Mouse (Mus musculus) embryonic facial prominence, embryonic 15.5 days (tissue): ENCODE results near the gene Hexim2. TPM values are rescaled to one million over a fixed set of nuclear protein-coding genes. Genes with fewer than 3 reads are reported as not detected.

Experiments
- ATAC-seq: fragments of 200-750 bp; cut with Nextera tagmentation; 2 replicates; pipeline ENCODE4 v1.8.0; 2017; ENCODE audit warnings: low read depth, moderate TSS enrichment; ENCODE audit not compliant: insufficient number of reproducible peaks, low FRiP score, low TSS enrichment
- H3K27ac ChIP-seq: fragments of 300-500 bp; sonication (generic); replicated peaks from 2 replicates; pipeline ENCODE4 v1.5.1; 2015; ENCODE audit warnings: mild to moderate bottlenecking, inconsistent platforms
- H3K27me3 ChIP-seq: fragments of 300-500 bp; sonication (generic); 2 replicates; pipeline ENCODE4 v1.6.1; 2015; ENCODE audit warnings: inconsistent platforms
- H3K36me3 ChIP-seq: fragments of 300-500 bp; sonication (generic); 2 replicates; pipeline ENCODE4 v1.6.1; 2015; ENCODE audit warnings: mild to moderate bottlenecking, inconsistent platforms
- H3K4me1 ChIP-seq: fragments of 300-500 bp; sonication (generic); 2 replicates; pipeline ENCODE4 v1.6.1; 2015; ENCODE audit warnings: inconsistent platforms
- H3K4me2 ChIP-seq: fragments of 300-500 bp; sonication (generic); replicated peaks from 2 replicates; pipeline ENCODE4 v1.6.1; 2015; ENCODE audit warnings: mild to moderate bottlenecking, inconsistent platforms
- H3K4me3 ChIP-seq: fragments of 300-500 bp; sonication (generic); replicated peaks from 2 replicates; pipeline ENCODE4 v1.5.1; 2015; ENCODE audit warnings: mild to moderate bottlenecking, inconsistent platforms
- H3K9ac ChIP-seq: fragments of 300-500 bp; sonication (generic); 2 replicates; pipeline ENCODE4 v1.6.1; 2015; ENCODE audit warnings: inconsistent platforms
- H3K9me3 ChIP-seq: fragments of 300-500 bp; sonication (generic); replicated peaks from 2 replicates; pipeline ENCODE4 v1.6.1; 2016; ENCODE audit warnings: inconsistent platforms
- WGBS: fragments of 180-500 bp; shearing (Covaris S2); methylation state at CpG from one replicate; pipeline ENCODE4 v1.1.7; 2015; 5-methylcytosine and 5-hydroxymethylcytosine counted together
- polyA plus RNA-seq: library from polyadenylated mRNA; unstranded; fragments of >200 nt; fragmentation: Nextera tagmentation; extraction: Ambion mirVana; gene quantifications from 2 replicates; pipeline ENCODE4 v1.2.1, GENCODE M21; 2015

Hexim2 gene
- polyA plus RNA-seq, 1 experiment from 2014 or later, result 14.0 TPM

DNA sequence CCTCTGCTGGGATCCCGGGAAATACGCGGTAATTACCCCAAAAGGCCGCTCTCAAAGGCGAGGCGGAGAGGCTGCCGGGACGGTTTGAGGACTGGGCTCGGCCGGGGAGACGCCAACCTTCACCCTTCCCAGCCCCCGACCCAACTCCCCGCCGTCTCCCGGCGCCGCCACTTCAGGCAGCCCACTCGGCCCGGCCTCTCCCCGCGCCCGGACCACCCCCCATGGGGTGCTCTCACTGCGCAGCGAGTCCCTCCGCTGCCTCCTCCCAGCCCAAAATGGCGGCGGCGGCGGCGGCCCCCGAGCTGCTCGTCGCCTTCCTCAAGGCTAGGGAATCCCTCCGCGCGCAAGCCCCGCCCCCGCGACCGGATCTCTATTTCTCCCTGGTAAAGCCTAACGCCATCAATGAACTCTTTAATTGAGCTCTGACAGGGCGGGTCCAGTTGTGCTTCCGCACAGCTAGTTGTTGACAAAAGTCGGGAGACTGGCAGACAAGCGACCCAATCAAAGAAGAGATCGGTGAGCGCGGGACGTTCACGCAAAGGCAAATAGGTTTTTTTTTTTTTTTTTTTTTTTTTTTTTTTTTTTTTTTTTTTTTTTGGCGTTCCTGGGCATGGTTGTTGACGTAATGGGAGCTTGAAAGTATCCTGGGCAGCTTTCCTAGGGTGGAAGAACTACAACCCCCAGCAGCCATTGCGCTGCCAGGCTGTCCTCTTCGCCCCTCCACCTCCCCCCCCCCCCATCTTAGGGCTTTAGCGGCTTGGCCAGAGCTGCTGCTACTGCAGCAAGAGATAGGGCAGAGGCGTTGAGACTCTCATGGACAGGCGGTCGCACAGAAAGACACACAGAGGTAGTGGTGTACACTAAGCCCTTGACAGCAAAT lies 587 bp downstream of the Hexim2 start:
- H3K4me2 ChIP-seq, result peak overlapping the region; percentile 65
- no peaks in the 10 kb centered on the region for H3K36me3 ChIP-seq
- ATAC-seq, result peak; percentile 93
- WGBS, result under 1% methylated on average over 57 of the region's 58 CpGs
- H3K9ac ChIP-seq, result peak overlapping the region; percentile 98
- peak overlapping the region; percentile 80 for H3K4me3 ChIP-seq
- H3K4me1 ChIP-seq, result peaks cover 31% of the 10 kb centered on the region
- H3K27ac ChIP-seq, result peak overlapping the region; percentile 98
- H3K9me3 ChIP-seq, result no peaks in the 10 kb centered on the region
- H3K27me3 ChIP-seq, result no peaks in the 10 kb centered on the region

DNA sequence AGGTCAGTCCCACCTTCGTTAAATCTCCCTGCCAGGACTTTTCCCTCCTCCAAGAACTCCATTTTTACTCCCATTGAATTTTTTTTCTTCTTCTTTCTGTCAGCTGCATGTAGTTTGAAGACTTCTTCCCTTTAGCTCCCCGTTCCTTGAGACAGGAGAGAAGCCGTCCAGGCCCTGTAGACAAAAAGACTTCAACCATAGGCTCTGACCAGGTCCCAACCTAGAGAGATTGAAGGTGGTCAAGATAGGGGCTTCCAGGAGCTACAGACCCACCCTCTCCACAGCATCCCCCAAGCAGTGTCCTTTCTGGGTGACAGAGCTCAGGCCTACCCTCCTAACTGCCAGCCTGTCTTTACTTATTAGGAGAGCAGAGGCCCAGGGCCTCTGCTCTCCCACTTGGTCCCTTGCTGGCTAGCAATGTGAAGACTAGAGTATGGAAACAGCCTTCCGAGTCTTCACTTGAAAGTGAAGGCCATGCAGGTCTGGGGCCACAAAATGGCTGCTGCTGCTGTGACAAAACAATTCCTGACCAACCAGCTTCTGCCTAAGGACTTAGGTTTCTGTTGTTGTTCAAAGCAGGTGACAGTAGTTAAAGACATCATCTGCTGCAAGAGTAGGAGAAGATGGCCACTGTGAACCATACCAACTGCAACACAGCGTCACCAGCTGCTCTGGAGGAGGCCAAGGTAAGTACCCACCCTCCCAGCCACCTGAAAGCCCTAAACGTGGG lies 1.4 kb downstream of the Hexim2 start:
- Histone ChIP-seq H3K4me2 (peak overlapping the region; percentile 65), H3K4me3 (peak overlapping the region; percentile 35), H3K9me3 (no peaks in the 10 kb centered on the region), H3K27me3 (no peaks in the 10 kb centered on the region), H3K9ac (peak overlapping the region; percentile 33), H3K36me3 (peaks cover 5% of the 10 kb centered on the region), H3K27ac (peak overlapping the region; percentile 75), H3K4me1 (peaks cover 31% of the 10 kb centered on the region)
- no peak for ATAC-seq
- WGBS, result 50% methylated on average over 6 of the region's 6 CpGs

DNA sequence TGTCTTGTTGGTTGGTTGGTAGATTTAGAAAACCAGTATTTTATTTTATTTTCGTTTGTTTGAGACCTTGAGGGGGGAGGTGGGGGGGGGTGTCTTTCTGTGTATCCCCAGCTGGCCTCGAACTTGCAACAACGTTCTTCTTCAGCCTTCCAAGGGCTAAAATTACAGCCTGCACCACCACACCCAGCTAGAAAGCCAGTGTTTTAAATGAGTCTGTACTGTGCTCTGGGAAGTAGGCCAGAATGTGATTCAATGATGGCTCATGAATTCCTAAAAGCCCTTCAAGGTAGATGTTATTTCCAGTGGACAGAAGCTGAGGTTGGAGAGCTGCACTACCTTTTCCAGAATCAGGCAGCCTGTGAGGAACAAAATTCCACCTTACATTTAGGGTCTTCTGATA lies 2.0 kb downstream of the Hexim2 start:
- no peak for ATAC-seq
- no peaks in the 10 kb centered on the region for H3K9me3 ChIP-seq
- no peak overlapping the region for H3K9ac ChIP-seq
- H3K4me1 ChIP-seq, result peaks cover 31% of the 10 kb centered on the region
- peaks cover 11% of the 10 kb centered on the region for H3K36me3 ChIP-seq
- H3K4me2 ChIP-seq, result no peak overlapping the region
- no peaks in the 10 kb centered on the region for H3K27me3 ChIP-seq
- WGBS, result 57% methylated on average over 3 of the region's 3 CpGs
- H3K27ac ChIP-seq, result peak overlapping the region; percentile 75
- H3K4me3 ChIP-seq, result no peak overlapping the region

DNA sequence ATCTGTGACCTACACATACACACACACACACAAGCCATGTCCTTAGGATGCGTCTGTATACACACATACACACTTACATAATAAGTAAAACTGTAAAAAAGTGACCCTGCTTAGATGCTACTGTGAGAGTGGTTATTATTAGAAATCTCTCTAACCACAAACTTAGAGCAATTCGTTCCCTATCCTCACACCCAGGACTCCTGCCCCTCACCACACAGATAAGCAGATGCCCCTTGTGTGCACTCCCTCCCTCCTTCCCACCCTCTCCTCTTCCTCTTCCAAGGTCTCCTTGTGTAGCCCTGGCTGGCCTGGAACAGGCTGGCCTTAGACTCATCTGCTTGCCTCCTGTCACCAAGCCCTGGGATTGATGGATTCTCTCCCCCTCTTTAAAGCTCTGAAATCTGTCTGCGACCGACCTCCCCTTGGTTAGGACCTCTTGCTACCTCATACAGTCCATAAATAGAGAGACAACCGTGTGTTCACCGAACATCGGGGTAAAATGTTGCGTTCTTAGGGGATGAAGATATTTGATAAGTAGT lies 3.9 kb downstream of the Hexim2 start:
- Histone ChIP-seq H3K36me3 (peaks cover 13% of the 10 kb centered on the region), H3K9ac (no peak overlapping the region), H3K4me3 (no peak overlapping the region), H3K27ac (no peak overlapping the region), H3K4me2 (no peak overlapping the region), H3K4me1 (peaks cover 32% of the 10 kb centered on the region), H3K27me3 (no peaks in the 10 kb centered on the region), H3K9me3 (no peaks in the 10 kb centered on the region)
- ATAC-seq, result no peak
- 84% methylated on average over 8 of the region's 8 CpGs for WGBS

DNA sequence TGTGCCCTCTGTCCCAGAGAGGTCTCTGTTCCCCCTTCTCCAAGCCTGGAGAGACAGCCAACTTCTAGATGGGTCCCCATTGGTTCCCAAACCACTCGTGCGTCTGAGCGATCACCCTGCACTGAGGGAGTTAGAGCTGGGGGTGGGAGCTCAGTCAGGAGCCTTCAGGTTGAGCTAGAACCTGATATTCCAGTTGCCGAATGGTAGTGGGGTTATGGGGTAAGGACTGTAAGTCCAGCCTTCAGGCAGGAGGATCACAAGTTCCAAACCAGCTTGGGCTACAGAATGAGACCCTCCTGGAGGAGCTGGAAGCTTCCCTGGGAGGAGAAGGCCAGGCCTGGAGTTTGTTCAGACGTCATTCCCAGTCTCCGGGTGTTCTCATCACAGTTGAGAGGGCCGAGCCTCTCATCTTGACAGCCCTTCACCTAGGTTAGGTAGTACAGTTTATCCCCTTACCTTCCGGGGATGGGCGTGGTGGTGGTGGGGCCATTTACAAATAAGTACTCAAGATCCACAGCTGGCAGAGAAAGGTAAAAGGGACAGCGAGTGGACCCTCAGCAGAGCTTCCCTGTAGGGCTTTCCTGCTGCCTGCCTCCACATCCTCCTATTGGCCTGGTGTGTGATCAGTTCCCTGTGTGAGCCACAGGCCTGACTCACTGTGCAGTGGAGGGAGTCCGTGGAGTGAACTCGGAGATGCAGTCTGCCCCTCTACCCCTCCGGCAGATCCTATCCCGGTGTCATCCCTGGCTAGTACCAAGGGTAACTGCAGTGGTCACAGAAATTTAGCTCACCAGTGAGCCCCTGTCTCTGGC lies 7.9 kb downstream of the Hexim2 start:
- Histone ChIP-seq H3K9ac (no peak overlapping the region), H3K9me3 (no peaks in the 10 kb centered on the region), H3K4me2 (no peak overlapping the region), H3K4me1 (peaks cover 40% of the 10 kb centered on the region), H3K36me3 (peaks cover 13% of the 10 kb centered on the region), H3K27me3 (no peaks in the 10 kb centered on the region), H3K27ac (peak overlapping the region; percentile 88), H3K4me3 (no peak overlapping the region)
- WGBS, result 64% methylated on average over 14 of the region's 14 CpGs
- no peak for ATAC-seq

DNA sequence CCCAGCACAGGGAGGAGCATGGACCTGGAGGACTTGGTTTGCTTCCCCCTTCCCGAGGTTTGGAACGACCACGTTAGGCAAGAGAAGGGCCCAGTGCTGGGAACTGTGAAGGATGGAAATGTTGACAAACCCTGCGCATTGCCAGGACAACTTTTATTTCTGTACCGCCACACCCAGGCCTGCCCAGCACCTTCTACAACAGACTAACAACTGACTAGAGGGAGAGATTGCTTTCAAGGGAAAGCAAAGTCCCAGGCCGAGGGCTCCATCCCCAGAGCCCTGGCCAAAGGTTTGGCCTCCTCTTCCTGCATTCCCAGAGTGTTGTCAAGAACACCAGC lies 8.5 kb downstream of the Hexim2 start:
- ATAC-seq, result no peak
- peaks cover 44% of the 10 kb centered on the region for H3K4me1 ChIP-seq
- no peak overlapping the region for H3K4me3 ChIP-seq
- no peak overlapping the region for H3K9ac ChIP-seq
- H3K27me3 ChIP-seq, result no peaks in the 10 kb centered on the region
- H3K4me2 ChIP-seq, result no peak overlapping the region
- 39% methylated on average over 6 of the region's 6 CpGs for WGBS
- H3K9me3 ChIP-seq, result no peaks in the 10 kb centered on the region
- H3K36me3 ChIP-seq, result peaks cover 13% of the 10 kb centered on the region
- H3K27ac ChIP-seq, result peak overlapping the region; percentile 88

DNA sequence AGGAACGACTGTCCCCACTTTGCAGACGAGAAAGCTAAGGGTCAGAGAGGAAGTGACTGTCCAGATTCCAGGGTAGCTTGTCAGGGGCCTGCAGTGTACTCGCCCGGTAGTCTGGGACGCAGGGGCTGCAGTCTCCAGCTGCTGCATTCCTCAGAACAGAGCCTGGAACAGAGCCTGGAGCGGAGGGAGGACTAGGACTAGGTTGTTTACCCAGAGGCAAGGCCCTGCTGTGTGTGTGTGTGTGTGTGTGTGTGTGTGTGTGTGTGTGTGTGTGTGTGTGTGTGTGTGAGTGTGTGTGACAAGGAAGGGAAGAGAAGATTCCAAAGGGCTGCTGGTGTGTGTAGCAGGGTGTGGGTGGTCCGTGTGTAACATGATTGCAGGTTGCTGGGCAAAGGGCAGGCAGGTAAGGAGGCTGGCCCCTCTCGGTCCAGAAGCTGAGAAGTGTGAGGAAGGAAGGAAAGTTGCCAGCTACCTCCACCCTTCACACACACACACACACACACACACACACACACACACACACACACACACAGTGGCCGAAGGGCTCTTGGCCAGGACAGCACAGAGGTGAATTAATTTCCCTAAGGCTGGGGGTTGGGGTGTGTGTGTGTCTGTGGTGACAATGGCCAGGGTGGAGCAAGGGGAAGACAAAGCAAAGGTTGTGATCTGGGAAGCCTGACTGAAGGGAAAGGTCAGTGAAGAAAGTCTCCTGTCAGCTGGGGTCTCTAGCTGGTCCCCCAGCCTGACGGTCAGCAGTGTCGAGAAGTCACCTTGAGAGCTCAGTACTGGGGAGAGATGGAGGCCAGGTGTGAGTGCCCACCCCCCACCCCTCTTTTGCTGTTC lies 9.1 kb downstream of the Hexim2 start:
- Histone ChIP-seq H3K4me2 (no peak overlapping the region), H3K9me3 (no peaks in the 10 kb centered on the region), H3K4me3 (no peak overlapping the region), H3K36me3 (peaks cover 13% of the 10 kb centered on the region), H3K4me1 (peaks cover 44% of the 10 kb centered on the region), H3K27me3 (no peaks in the 10 kb centered on the region), H3K9ac (no peak overlapping the region), H3K27ac (peak overlapping the region; percentile 88)
- 0 out of 2 replicates have a peak, but pooled peaks have one; percentile 64 for ATAC-seq
- 25% methylated on average over 11 of the region's 11 CpGs for WGBS

DNA sequence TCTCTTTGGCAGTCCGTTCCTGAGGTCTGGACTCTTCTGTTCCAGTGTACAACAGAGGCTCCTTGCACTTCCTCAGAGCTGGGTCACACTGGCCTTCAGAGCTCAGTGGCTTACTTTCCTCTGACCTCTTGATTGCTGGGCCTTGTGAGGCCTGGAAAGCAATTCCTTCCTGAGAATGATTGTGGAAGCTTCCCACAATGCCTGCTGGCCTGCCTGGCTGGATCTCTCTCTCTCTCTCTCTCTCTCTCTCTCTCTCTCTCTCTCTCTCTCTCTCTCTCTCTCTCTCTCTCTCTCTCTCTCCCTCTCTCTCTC lies 9.7 kb downstream of the Hexim2 start:
- Histone ChIP-seq H3K36me3 (peaks cover 13% of the 10 kb centered on the region), H3K9me3 (no peaks in the 10 kb centered on the region), H3K4me3 (no peak overlapping the region), H3K27me3 (no peaks in the 10 kb centered on the region), H3K27ac (peak overlapping the region; percentile 88), H3K4me1 (peaks cover 44% of the 10 kb centered on the region), H3K9ac (no peak overlapping the region), H3K4me2 (no peak overlapping the region)
- WGBS, result 43% methylated on average over 1 of the region's 1 CpGs
- no peak for ATAC-seq

DNA sequence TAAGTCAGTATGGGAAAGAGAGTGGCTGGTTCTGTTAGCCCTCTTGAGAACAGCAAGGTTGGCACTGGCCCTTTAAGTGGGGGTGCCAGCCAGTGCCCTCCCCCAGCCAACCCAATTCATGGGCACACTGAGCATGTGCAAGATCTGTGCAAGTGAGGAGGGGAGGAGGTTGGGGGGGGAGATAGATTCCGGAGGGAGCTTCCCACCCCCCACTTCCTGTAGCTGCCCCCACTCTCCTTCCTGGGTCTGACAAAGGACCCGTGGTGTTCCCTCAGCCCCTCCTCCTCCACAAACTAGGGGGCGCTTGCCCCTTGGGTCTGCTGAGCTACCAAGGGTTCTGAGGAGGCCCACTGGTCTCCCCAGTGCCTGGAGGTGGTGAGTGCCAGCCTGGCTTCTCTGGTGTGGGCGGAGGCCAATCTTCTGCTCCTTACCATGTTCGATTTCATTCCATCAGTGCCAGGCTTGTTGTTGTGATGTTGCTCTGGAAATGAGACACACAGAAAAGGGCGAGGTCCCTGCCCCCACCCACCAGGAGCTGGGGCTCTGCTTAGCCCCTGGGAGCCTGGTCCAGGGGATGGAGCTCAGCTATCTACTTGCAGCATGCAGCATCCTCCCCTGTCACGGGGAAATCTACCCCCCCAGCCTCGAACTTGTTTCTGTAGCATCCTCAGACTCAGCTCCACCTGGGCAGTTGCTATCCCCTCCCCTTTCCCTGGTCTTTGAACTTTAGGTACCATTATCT lies 10.4 kb downstream of the Hexim2 start:
- peaks cover 13% of the 10 kb centered on the region for H3K36me3 ChIP-seq
- ATAC-seq, result peak; percentile 85
- peaks cover 44% of the 10 kb centered on the region for H3K4me1 ChIP-seq
- peak overlapping the region; percentile 88 for H3K27ac ChIP-seq
- 22% methylated on average over 8 of the region's 8 CpGs for WGBS
- no peaks in the 10 kb centered on the region for H3K9me3 ChIP-seq
- H3K4me3 ChIP-seq, result peak overlapping the region; percentile 35
- H3K4me2 ChIP-seq, result peak overlapping the region; percentile 50
- H3K27me3 ChIP-seq, result no peaks in the 10 kb centered on the region
- peak overlapping the region; percentile 18; the same call in 1 of the 2 replicates for H3K9ac ChIP-seq
